In the genomic region with DNA sequence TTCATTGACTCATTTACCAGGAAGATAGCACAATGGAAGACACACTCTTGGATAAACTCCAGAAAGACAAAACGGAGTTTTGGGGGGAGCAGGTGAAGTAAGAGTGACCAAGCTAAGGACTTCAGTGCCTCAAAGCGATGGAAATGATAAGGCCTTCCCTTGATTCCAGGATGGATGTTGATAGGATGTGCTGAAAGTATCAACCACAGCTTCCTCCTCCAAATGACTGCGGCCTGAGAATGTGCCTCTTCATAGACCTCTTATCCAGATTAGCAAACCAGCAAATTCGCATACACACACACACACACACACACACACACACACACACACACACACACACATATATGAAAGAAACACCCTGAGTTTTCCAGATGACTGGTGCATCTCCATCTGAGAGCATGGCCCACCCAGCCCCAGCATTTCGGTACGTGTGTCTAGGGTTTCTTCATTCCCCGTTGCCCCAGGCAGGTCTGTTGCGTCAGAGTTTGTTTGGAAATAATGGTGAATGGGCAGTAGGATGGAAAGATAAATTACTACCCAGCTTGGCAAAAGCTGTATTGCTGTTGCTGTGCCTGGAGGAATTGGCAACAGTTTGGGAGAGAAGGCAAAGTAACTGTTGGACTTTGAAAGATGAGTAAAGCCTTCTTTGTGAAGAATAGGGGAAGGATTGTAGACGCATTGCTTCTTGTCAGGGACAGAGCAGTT, we compare ENCODE assay signal across 1 mouse cellular context.
A peak's percentile ranks its signal among the peaks of the same experiment; 100 is the strongest.
TF ChIP-seq lines count a peak whose summit lies in the region.

No protein-coding gene starts in this region.

TF ChIP-seq in MEL, 35 proteins besides CTCF, POLR2A, EP300 and RAD21 (continued from another document):
- TF ChIP-seq CHD2 (IDR thresholded peaks at IDR 0.05; ENCODE audit: low read length) (no peak), POLR2AphosphoS2 (IDR thresholded peaks at IDR 0.05; ENCODE audit: low read length) (no peak), ZKSCAN1 (IDR thresholded peaks at IDR 0.05; ENCODE audit: low read depth, low read length) (no peak), UBTF (IDR thresholded peaks at IDR 0.05; ENCODE audit: borderline replicate concordance, insufficient read depth, low read depth, low read length) (no peak), CHD1 (IDR thresholded peaks at IDR 0.05; ENCODE audit: low read depth, low read length) (no peak), MAFK (IDR thresholded peaks at IDR 0.05; ENCODE audit: borderline replicate concordance, low read depth, low read length) (peak; percentile 53; the same call in 1 of the 2 replicates)
